Mouse (Mus musculus): ENCODE measurements around the gene Zcchc17. TPM values are rescaled to one million over a fixed set of nuclear protein-coding genes. Genes with fewer than 3 reads are reported as not detected.

Gene Zcchc17
- polyA plus RNA-seq, 2 experiments, result 33.3 to 76.3 TPM

GRCm38 (mm10) chr4:130380418-130380817 is 20.7 kb upstream of the Zcchc17 start:
- no peak for ATAC-seq (ENCODE audit: low FRiP score, low read depth)
- no peak overlapping the region for H3K9ac ChIP-seq (ENCODE audit: low read depth, low read length, severe bottlenecking)
- no peak for TF ChIP-seq POLR2A (IDR thresholded peaks at IDR 0.05; ENCODE audit: borderline replicate concordance, extremely low read depth, insufficient read depth, insufficient read length)
- WGBS, result 92% methylated on average over 2 of the region's 2 CpGs
- no peak overlapping the region for H3K4me3 ChIP-seq (replicated peaks; ENCODE audit: low read length)
- no peaks in the 10 kb centered on the region for H3K4me1 ChIP-seq (ENCODE audit: control insufficient read depth, insufficient read depth, low read length)
- no peaks in the 10 kb centered on the region for H3K27me3 ChIP-seq (ENCODE audit: control insufficient read depth, insufficient read depth, low read length)
- H3K36me3 ChIP-seq (ENCODE audit: control insufficient read depth, insufficient read depth, low read length), result peaks cover 95% of the 10 kb centered on the region
- no peak overlapping the region for H3K27ac ChIP-seq (replicated peaks; ENCODE audit: low read depth, low read length)
- DNase-seq (ENCODE audit: low spot score), result no peak
- H3K9me3 ChIP-seq (ENCODE audit: control insufficient read depth, low read length), result no peaks in the 10 kb centered on the region
- H3K4me2 ChIP-seq (replicated peaks; ENCODE audit: low read depth, low read length, severe bottlenecking), result no peak overlapping the region

GRCm38 (mm10) chr4:130379181-130379580 is 19.4 kb upstream of the Zcchc17 start:
- TF ChIP-seq POLR2A (IDR thresholded peaks at IDR 0.05; ENCODE audit: borderline replicate concordance, extremely low read depth, insufficient read depth, insufficient read length), result no peak
- Histone ChIP-seq H3K4me2 (replicated peaks; ENCODE audit: low read depth, low read length, severe bottlenecking) (no peak overlapping the region), H3K27ac (replicated peaks; ENCODE audit: low read depth, low read length) (no peak overlapping the region), H3K36me3 (ENCODE audit: control insufficient read depth, insufficient read depth, low read length) (peaks cover 95% of the 10 kb centered on the region), H3K4me1 (ENCODE audit: control insufficient read depth, insufficient read depth, low read length) (no peaks in the 10 kb centered on the region), H3K27me3 (ENCODE audit: control insufficient read depth, insufficient read depth, low read length) (no peaks in the 10 kb centered on the region), H3K9ac (ENCODE audit: low read depth, low read length, severe bottlenecking) (no peak overlapping the region), H3K9me3 (ENCODE audit: control insufficient read depth, low read length) (no peaks in the 10 kb centered on the region), H3K4me3 (replicated peaks; ENCODE audit: low read length) (no peak overlapping the region)
- ATAC-seq (ENCODE audit: low FRiP score, low read depth) (no peak), DNase-seq (ENCODE audit: low spot score) (no peak)
- 93% methylated on average over 2 of the region's 2 CpGs for WGBS

GRCm38 (mm10) chr4:130377500-130377899 is 17.8 kb upstream of the Zcchc17 start:
- Histone ChIP-seq H3K4me3 (replicated peaks; ENCODE audit: low read length) (no peak overlapping the region), H3K9me3 (ENCODE audit: control insufficient read depth, low read length) (no peaks in the 10 kb centered on the region), H3K4me2 (replicated peaks; ENCODE audit: low read depth, low read length, severe bottlenecking) (no peak overlapping the region), H3K4me1 (ENCODE audit: control insufficient read depth, insufficient read depth, low read length) (no peaks in the 10 kb centered on the region), H3K36me3 (ENCODE audit: control insufficient read depth, insufficient read depth, low read length) (peaks cover 91% of the 10 kb centered on the region), H3K27me3 (ENCODE audit: control insufficient read depth, insufficient read depth, low read length) (no peaks in the 10 kb centered on the region), H3K27ac (replicated peaks; ENCODE audit: low read depth, low read length) (no peak overlapping the region), H3K9ac (ENCODE audit: low read depth, low read length, severe bottlenecking) (no peak overlapping the region)
- WGBS, result 87% methylated on average over 4 of the region's 4 CpGs
- no peak for ATAC-seq (ENCODE audit: low FRiP score, low read depth)
- TF ChIP-seq POLR2A (IDR thresholded peaks at IDR 0.05; ENCODE audit: borderline replicate concordance, extremely low read depth, insufficient read depth, insufficient read length), result no peak
- no peak for DNase-seq (ENCODE audit: low spot score)

- Histone ChIP-seq H3K4me1 (ENCODE audit: control insufficient read depth, insufficient read depth, low read length) (no peaks in the 10 kb centered on the region), H3K4me3 (replicated peaks; ENCODE audit: low read length) (no peak overlapping the region), H3K9ac (ENCODE audit: low read depth, low read length, severe bottlenecking) (no peak overlapping the region), H3K27ac (replicated peaks; ENCODE audit: low read depth, low read length) (no peak overlapping the region), H3K36me3 (ENCODE audit: control insufficient read depth, insufficient read depth, low read length) (peaks cover 86% of the 10 kb centered on the region), H3K9me3 (ENCODE audit: control insufficient read depth, low read length) (no peaks in the 10 kb centered on the region), H3K4me2 (replicated peaks; ENCODE audit: low read depth, low read length, severe bottlenecking) (no peak overlapping the region), H3K27me3 (ENCODE audit: control insufficient read depth, insufficient read depth, low read length) (no peaks in the 10 kb centered on the region)
- TF ChIP-seq POLR2A (IDR thresholded peaks at IDR 0.05; ENCODE audit: borderline replicate concordance, extremely low read depth, insufficient read depth, insufficient read length), result no peak
- no peak for ATAC-seq (ENCODE audit: low FRiP score, low read depth)
- WGBS, result 93% methylated on average over 4 of the region's 4 CpGs
- DNase-seq (ENCODE audit: low spot score), result no peak
Observed at GRCm38 (mm10) chr4:130376675-130377074, 16.9 kb upstream of the Zcchc17 start.

- ATAC-seq (ENCODE audit: low FRiP score, low read depth) (peak; percentile 8; the same call in 1 of the 2 replicates), DNase-seq (ENCODE audit: low spot score) (no peak)
- H3K4me1 ChIP-seq (ENCODE audit: control insufficient read depth, insufficient read depth, low read length), result peaks cover 14% of the 10 kb centered on the region
- peak overlapping the region; percentile 76 for H3K4me2 ChIP-seq (replicated peaks; ENCODE audit: low read depth, low read length, severe bottlenecking)
- peak overlapping the region; percentile 94 for H3K4me3 ChIP-seq (replicated peaks; ENCODE audit: low read length)
- no peaks in the 10 kb centered on the region for H3K9me3 ChIP-seq (ENCODE audit: control insufficient read depth, low read length)
- H3K36me3 ChIP-seq (ENCODE audit: control insufficient read depth, insufficient read depth, low read length), result peaks cover 20% of the 10 kb centered on the region
- H3K9ac ChIP-seq (ENCODE audit: low read depth, low read length, severe bottlenecking), result peak overlapping the region; percentile 89
- TF ChIP-seq POLR2A (IDR thresholded peaks at IDR 0.05; ENCODE audit: borderline replicate concordance, extremely low read depth, insufficient read depth, insufficient read length), result no peak
- under 1% methylated on average over 17 of the region's 19 CpGs for WGBS
- no peaks in the 10 kb centered on the region for H3K27me3 ChIP-seq (ENCODE audit: control insufficient read depth, insufficient read depth, low read length)
- H3K27ac ChIP-seq (replicated peaks; ENCODE audit: low read depth, low read length), result peak overlapping the region; percentile 69
Observed at GRCm38 (mm10) chr4:130360238-130360590, 471 bp upstream of the Zcchc17 start.

- DNase-seq (ENCODE audit: low spot score), result no peak
- H3K9me3 ChIP-seq (ENCODE audit: control insufficient read depth, low read length), result no peaks in the 10 kb centered on the region
- H3K4me2 ChIP-seq (replicated peaks; ENCODE audit: low read depth, low read length, severe bottlenecking), result no peak overlapping the region
- peaks cover 14% of the 10 kb centered on the region for H3K4me1 ChIP-seq (ENCODE audit: control insufficient read depth, insufficient read depth, low read length)
- no peak overlapping the region for H3K4me3 ChIP-seq (replicated peaks; ENCODE audit: low read length)
- H3K27ac ChIP-seq (replicated peaks; ENCODE audit: low read depth, low read length), result no peak overlapping the region
- no peak for ATAC-seq (ENCODE audit: low FRiP score, low read depth)
- H3K9ac ChIP-seq (ENCODE audit: low read depth, low read length, severe bottlenecking), result no peak overlapping the region
- H3K27me3 ChIP-seq (ENCODE audit: control insufficient read depth, insufficient read depth, low read length), result no peaks in the 10 kb centered on the region
- no peak for TF ChIP-seq POLR2A (IDR thresholded peaks at IDR 0.05; ENCODE audit: borderline replicate concordance, extremely low read depth, insufficient read depth, insufficient read length)
- H3K36me3 ChIP-seq (ENCODE audit: control insufficient read depth, insufficient read depth, low read length), result peaks cover 12% of the 10 kb centered on the region
Observed at GRCm38 (mm10) chr4:130357946-130358345, 1.8 kb downstream of the Zcchc17 start.

Data from limb, embryonic 14.5 days (tissue).